Mouse (Mus musculus) CH12.LX (cell line): ENCODE measurements around the gene Klhl5. TPM values are rescaled to one million over a fixed set of nuclear protein-coding genes. Genes with fewer than 3 reads are reported as not detected.

Experiments
- DNase-seq: peaks from one replicate; pipeline ENCODE4 v3.0.0-alpha.2; 2013; ENCODE audit errors: extremely low read depth
- H3K27ac ChIP-seq: 2 replicates; pipeline ENCODE4 v1.5.1; 2012; ENCODE audit warnings: low read depth, mild to moderate bottlenecking, control low read depth, moderate library complexity; ENCODE audit not compliant: insufficient read depth
- H3K27me3 ChIP-seq: replicated peaks from 2 replicates; pipeline ENCODE3; 2012; ENCODE audit warnings: inconsistent platforms
- H3K36me3 ChIP-seq, 2 experiments: replicated peaks in 1 of 2; 2 replicates each; pipeline versions ENCODE3 to v1.6.1; 2012; ENCODE audit warnings: inconsistent platforms in 1 of 2, low read length in 1 of 2, mild to moderate bottlenecking in 1 of 2, mixed read lengths in 1 of 2, moderate library complexity in 1 of 2; ENCODE audit not compliant: control insufficient read depth in 1 of 2, insufficient read depth in 1 of 2
- H3K4me1 ChIP-seq, 2 experiments: 2 replicates each; pipeline ENCODE4 v1.6.1; 2012; ENCODE audit warnings: inconsistent platforms in 1 of 2, moderate library complexity in 1 of 2; ENCODE audit not compliant: insufficient read depth in 2 of 2, control insufficient read depth in 1 of 2
- H3K4me2 ChIP-seq: 2 replicates; pipeline ENCODE4 v1.6.1; 2012; ENCODE audit warnings: low read depth, mild to moderate bottlenecking, control low read depth; ENCODE audit not compliant: poor library complexity, insufficient read depth, severe bottlenecking
- H3K4me3 ChIP-seq, 3 experiments: fragments of 150-350 bp in 1 of 3; sonication (generic) in 1 of 3; replicated peaks in 1 of 3; 2 replicates each; pipeline versions ENCODE3 to v1.5.1; 2011 to 2012; ENCODE audit warnings: low read depth in 2 of 3, low read length in 2 of 3, mild to moderate bottlenecking in 2 of 3, moderate library complexity in 2 of 3, control low read depth in 1 of 3, improper control_type of control experiment in 1 of 3, inconsistent platforms in 1 of 3, mixed read lengths in 1 of 3; ENCODE audit not compliant: poor library complexity in 1 of 3
- H3K79me2 ChIP-seq: replicated peaks from 2 replicates; pipeline ENCODE4 v1.6.1; 2012; ENCODE audit warnings: mild to moderate bottlenecking, moderate library complexity; ENCODE audit not compliant: control insufficient read depth, poor library complexity, insufficient read depth, severe bottlenecking; ENCODE audit errors: extremely low read depth
- H3K9ac ChIP-seq: 2 replicates; pipeline ENCODE4 v1.6.1; 2012; ENCODE audit warnings: low read depth, mild to moderate bottlenecking, control low read depth, moderate library complexity; ENCODE audit not compliant: insufficient read depth
- H3K9me3 ChIP-seq: replicated peaks from 2 replicates; pipeline ENCODE3; 2012; ENCODE audit warnings: low read length, inconsistent platforms, mixed read lengths
- BHLHE40 ChIP-seq: IDR thresholded peaks from 2 replicates; pipeline ENCODE4 v1.6.1; 2011; ENCODE audit warnings: mild to moderate bottlenecking, low read depth, low read length, improper control_type of control experiment
- CHD1 ChIP-seq: IDR thresholded peaks from 2 replicates; pipeline ENCODE4 v1.6.1; 2012; ENCODE audit warnings: low read depth, low read length, improper control_type of control experiment, inconsistent platforms
- E2F4 ChIP-seq: IDR thresholded peaks from 2 replicates; pipeline ENCODE4 v1.6.1; 2011; ENCODE audit warnings: low read depth, low read length, improper control_type of control experiment; ENCODE audit not compliant: insufficient replicate concordance
- ELF1 ChIP-seq: IDR thresholded peaks from 2 replicates; pipeline ENCODE4 v1.6.1; 2014; ENCODE audit warnings: low read depth, mild to moderate bottlenecking, inconsistent platforms, low read length, improper control_type of control experiment
- ETS1 ChIP-seq: conservative IDR thresholded peaks from 2 replicates; pipeline ENCODE4 v1.6.1; 2012; ENCODE audit warnings: low read depth, mild to moderate bottlenecking, inconsistent platforms, low read length, improper control_type of control experiment, moderate library complexity
- HCFC1 ChIP-seq: IDR thresholded peaks from 2 replicates; pipeline ENCODE4 v1.6.1; 2012; ENCODE audit warnings: low read depth, mild to moderate bottlenecking, inconsistent platforms, low read length, improper control_type of control experiment
- JUND ChIP-seq: conservative IDR thresholded peaks from 2 replicates; pipeline ENCODE4 v1.6.1; 2011; ENCODE audit warnings: low read depth, low read length, improper control_type of control experiment
- MAX ChIP-seq: IDR thresholded peaks from 2 replicates; pipeline ENCODE4 v1.6.1; 2011; ENCODE audit warnings: low read length, improper control_type of control experiment
- NELFE ChIP-seq: IDR thresholded peaks from 2 replicates; pipeline ENCODE4 v1.6.1; 2011; ENCODE audit warnings: low read depth, low read length, improper control_type of control experiment
- POLR2AphosphoS2 ChIP-seq: IDR thresholded peaks from 2 replicates; pipeline ENCODE4 v1.6.1; 2011; ENCODE audit warnings: low read depth, low read length, improper control_type of control experiment
- RAD21 ChIP-seq: IDR thresholded peaks from 2 replicates; pipeline ENCODE4 v1.6.1; 2011; ENCODE audit warnings: low read depth, mild to moderate bottlenecking, low read length, improper control_type of control experiment, moderate library complexity
- SIN3A ChIP-seq: IDR thresholded peaks from 2 replicates; pipeline ENCODE4 v1.6.1; 2012; ENCODE audit warnings: low read length, improper control_type of control experiment, inconsistent platforms
- TBP ChIP-seq: conservative IDR thresholded peaks from 2 replicates; pipeline ENCODE4 v1.6.1; 2011; ENCODE audit warnings: low read depth, low read length, improper control_type of control experiment
- USF1 ChIP-seq: IDR thresholded peaks from 2 replicates; pipeline ENCODE4 v1.6.1; 2014; ENCODE audit warnings: low read depth, mild to moderate bottlenecking, inconsistent platforms, low read length, improper control_type of control experiment
- USF2 ChIP-seq: conservative IDR thresholded peaks from 2 replicates; pipeline ENCODE4 v1.6.1; 2011; ENCODE audit warnings: low read depth, low read length, improper control_type of control experiment
- ZC3H11A ChIP-seq: IDR thresholded peaks from 2 replicates; pipeline ENCODE4 v1.6.1; 2012; ENCODE audit warnings: low read depth, mild to moderate bottlenecking, inconsistent platforms, low read length, improper control_type of control experiment
- ZNF384 ChIP-seq: IDR thresholded peaks from 2 replicates; pipeline ENCODE4 v1.6.1; 2012; ENCODE audit warnings: low read depth, low read length, improper control_type of control experiment, inconsistent platforms
- dilution Hi-C: fragments of 300-500 bp; cut with MboI; formaldehyde crosslinking; loops from 2 replicates; pipeline ENCODE4 v1.14.3; 2020; ENCODE audit warnings: low sequenced_read_pairs; ENCODE audit not compliant: extremely low pct_unique_long_range_greater_than_20kb, extremely low pct_ligation_motif_present
- in situ Hi-C: fragments of 300-500 bp; cut with MboI; formaldehyde crosslinking; loops from 3 replicates; pipeline ENCODE4 v1.14.3; 2019; ENCODE audit warnings: low sequenced_read_pairs, low pct_ligation_motif_present, low pct_unique_long_range_greater_than_20kb, mixed read lengths
- polyA plus RNA-seq: library from polyadenylated mRNA; unstranded; fragments of >175 nt; gene quantifications from 2 replicates; pipeline ENCODE4 v1.2.1, GENCODE M21; 2012; ENCODE audit warnings: low read depth; ENCODE audit not compliant: insufficient read length
- total RNA-seq, 2 experiments: library from RNA; depleted of rRNA; stranded (reverse); fragments of 300-350 nt in 1 of 2; fragments of >200 nt in 1 of 2; gene quantifications; 2 replicates each; pipeline ENCODE4 v1.2.3; 2012 to 2014

Gene Klhl5
- total and polyA plus RNA-seq, 3 experiments = 20.6 to 31.7 (median 23.2) TPM

DNA sequence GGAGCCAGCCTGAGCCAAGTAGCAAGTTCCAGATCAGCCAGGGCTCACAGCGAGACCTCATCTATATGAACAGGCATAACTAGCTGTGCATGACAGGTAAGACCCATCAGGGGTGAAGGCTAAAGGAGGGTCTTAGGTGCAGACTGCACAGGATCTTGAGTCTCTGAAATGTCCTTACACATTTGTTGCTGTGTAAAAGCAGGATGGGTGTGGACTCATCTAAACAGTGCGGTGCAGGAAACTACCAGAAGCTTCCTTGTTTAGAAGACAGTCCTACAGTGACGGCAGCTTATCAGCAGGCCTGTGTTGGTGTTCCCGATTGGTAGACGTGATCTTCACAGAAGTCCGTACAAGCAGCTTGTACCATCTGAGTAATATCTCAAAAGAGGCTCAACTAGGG is 6.0 kb downstream of the Klhl5 start:
- Histone ChIP-seq H3K9me3 (no peaks in the 10 kb centered on the region), H3K27ac (no peak overlapping the region), H3K36me3 (peaks cover 8 to 34% of the 10 kb centered on the region in 2 experiments), H3K9ac (no peak overlapping the region), H3K4me2 (no peak overlapping the region), H3K27me3 (no peaks in the 10 kb centered on the region), H3K4me3 (no peak overlapping the region), H3K79me2 (peaks cover 3% of the 10 kb centered on the region; the same call in 1 of the 2 replicates), H3K4me1 (peaks cover 0 to 15% of the 10 kb centered on the region in 2 experiments; a peak in 2 of 4 replicates)
- DNase-seq = no peak
- TF ChIP-seq TBP (no peak), ZC3H11A (no peak), NELFE (no peak), USF2 (no peak), BHLHE40 (no peak)
- in situ Hi-C loops (no loop called here), dilution Hi-C loops (no loop called here)

DNA sequence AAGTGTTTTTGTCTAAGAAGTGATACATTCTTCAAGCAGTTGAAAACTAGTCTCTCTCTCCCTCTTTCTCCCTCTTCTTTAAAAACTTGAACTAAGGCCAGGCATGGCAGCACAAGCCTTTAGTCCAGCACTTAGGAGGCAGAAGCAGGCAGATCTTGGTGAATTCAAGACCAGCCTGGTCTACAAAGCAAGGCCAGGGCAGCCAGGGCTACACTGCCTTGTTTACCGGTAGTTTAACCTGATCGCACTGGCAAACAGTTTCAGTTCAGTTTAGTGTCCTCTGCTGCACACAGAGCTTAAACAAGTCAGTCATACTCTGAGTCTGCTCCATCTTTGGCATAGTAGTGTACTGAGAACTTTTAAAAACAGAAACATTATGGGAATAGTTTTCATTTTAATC is 9.4 kb downstream of the Klhl5 start:
- Histone ChIP-seq H3K27ac (no peak overlapping the region), H3K27me3 (no peaks in the 10 kb centered on the region), H3K36me3 (peaks cover 8 to 52% of the 10 kb centered on the region in 2 experiments), H3K9ac (no peak overlapping the region), H3K4me1 (peaks cover 0 to 22% of the 10 kb centered on the region in 2 experiments; a peak in 2 of 4 replicates), H3K4me3 (no peak overlapping the region), H3K4me2 (no peak overlapping the region), H3K9me3 (no peaks in the 10 kb centered on the region), H3K79me2 (no peaks in the 10 kb centered on the region)
- no peak for TF ChIP-seq USF1
- in situ Hi-C loops = no loop called here
- dilution Hi-C loops = no loop called here
- DNase-seq = no peak

DNA sequence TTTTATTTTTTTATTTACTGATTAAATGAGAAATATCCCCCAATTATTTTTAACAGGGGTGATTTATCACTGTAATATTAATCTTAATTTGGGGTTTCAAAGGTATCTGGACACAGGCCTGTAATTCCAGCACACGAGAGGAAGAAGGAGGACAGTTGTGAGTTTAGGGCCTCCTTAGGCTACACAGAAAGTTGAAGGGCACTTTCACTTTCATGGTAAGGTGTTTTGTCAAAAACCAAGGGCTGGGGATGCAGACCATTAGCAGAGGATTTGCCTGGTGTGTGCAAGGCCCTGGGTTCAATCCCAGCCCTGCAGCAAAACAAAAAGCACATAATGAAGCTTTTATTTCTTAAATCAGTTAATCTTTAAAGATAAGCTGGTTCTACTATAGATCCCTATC is 12.2 kb downstream of the Klhl5 start:
- Histone ChIP-seq H3K9ac (no peak overlapping the region), H3K4me1 (peaks cover 0 to 22% of the 10 kb centered on the region in 2 experiments; a peak in 2 of 4 replicates), H3K27ac (no peak overlapping the region), H3K9me3 (no peaks in the 10 kb centered on the region), H3K79me2 (no peaks in the 10 kb centered on the region), H3K4me3 (no peak overlapping the region), H3K27me3 (no peaks in the 10 kb centered on the region), H3K36me3 (peaks cover 8 to 46% of the 10 kb centered on the region in 2 experiments), H3K4me2 (no peak overlapping the region)
- no peak for DNase-seq
- in situ Hi-C loops = no loop called here
- dilution Hi-C loops = no loop called here
- TF ChIP-seq ELF1 = no peak
- TF ChIP-seq HCFC1 = no peak
- TF ChIP-seq JUND = no peak
- TF ChIP-seq E2F4 = no peak
- no peak for TF ChIP-seq POLR2AphosphoS2
- TF ChIP-seq CHD1 = no peak
- TF ChIP-seq SIN3A = no peak
- TF ChIP-seq ZNF384 = no peak
- no peak for TF ChIP-seq RAD21
- no peak for TF ChIP-seq MAX
- TF ChIP-seq ETS1 = no peak
